Mouse (Mus musculus) midbrain, embryonic 15.5 days (tissue): ENCODE measurements at regions not wholly inside any gene's neighbourhood (a gene's known extent, or its start where the extent isn't known, plus 50 kb on each side); places are given as distances from the start of the nearest gene placed in this dataset.
A peak's percentile ranks its signal among the peaks of the same experiment; 100 is the strongest.
"Not testable (repeated sequence)": the region's sequence is repeated elsewhere in the genome, so short reads cannot be mapped to it uniquely, and the experiment has no call there.

Experiments
- ATAC-seq: fragments of 200-750 bp; cut with Nextera tagmentation; replicated peaks from 2 replicates; pipeline ENCODE4 v1.8.0; 2017; ENCODE audit warnings: moderate TSS enrichment
- H3K27ac ChIP-seq: fragments of 300-500 bp; sonication (generic); 2 replicates; pipeline ENCODE4 v1.5.1; 2015; ENCODE audit warnings: mild to moderate bottlenecking, inconsistent platforms
- H3K27me3 ChIP-seq: fragments of 300-500 bp; sonication (generic); replicated peaks from 2 replicates; pipeline ENCODE4 v1.6.1; 2015; ENCODE audit warnings: inconsistent platforms
- H3K36me3 ChIP-seq: fragments of 300-500 bp; sonication (generic); replicated peaks from 2 replicates; pipeline ENCODE4 v1.6.1; 2015; ENCODE audit warnings: inconsistent platforms
- H3K4me1 ChIP-seq: fragments of 300-500 bp; sonication (generic); 2 replicates; pipeline ENCODE4 v1.6.1; 2015; ENCODE audit warnings: inconsistent platforms
- H3K4me2 ChIP-seq: fragments of 300-500 bp; sonication (generic); 2 replicates; pipeline ENCODE4 v1.6.1; 2015; ENCODE audit warnings: inconsistent platforms, mild to moderate bottlenecking, moderate library complexity
- H3K4me3 ChIP-seq: fragments of 300-500 bp; sonication (generic); 2 replicates; pipeline ENCODE4 v1.5.1; 2015; ENCODE audit warnings: mild to moderate bottlenecking, inconsistent platforms
- H3K9ac ChIP-seq: fragments of 300-500 bp; sonication (generic); 2 replicates; pipeline ENCODE4 v1.6.1; 2015; ENCODE audit warnings: mild to moderate bottlenecking, inconsistent platforms
- H3K9me3 ChIP-seq: fragments of 300-500 bp; sonication (generic); 2 replicates; pipeline ENCODE4 v1.6.1; 2016; ENCODE audit warnings: inconsistent platforms
- WGBS: fragments of 180-500 bp; shearing (Covaris S2); methylation state at CpG from one replicate; pipeline ENCODE4 v1.1.7; 2015; ENCODE audit warnings: mixed read lengths; 5-methylcytosine and 5-hydroxymethylcytosine counted together

GRCm38 (mm10) chr10:15321480-15321879 lies 603.5 kb upstream of the Gje1 start:
- Histone ChIP-seq H3K27me3 (no peaks in the 10 kb centered on the region), H3K36me3 (no peaks in the 10 kb centered on the region), H3K4me2 (no peak overlapping the region), H3K27ac (no peak overlapping the region), H3K9me3 (no peaks in the 10 kb centered on the region), H3K4me1 (no peaks in the 10 kb centered on the region), H3K9ac (no peak overlapping the region), H3K4me3 (no peak overlapping the region)
- no peak for ATAC-seq

DNA sequence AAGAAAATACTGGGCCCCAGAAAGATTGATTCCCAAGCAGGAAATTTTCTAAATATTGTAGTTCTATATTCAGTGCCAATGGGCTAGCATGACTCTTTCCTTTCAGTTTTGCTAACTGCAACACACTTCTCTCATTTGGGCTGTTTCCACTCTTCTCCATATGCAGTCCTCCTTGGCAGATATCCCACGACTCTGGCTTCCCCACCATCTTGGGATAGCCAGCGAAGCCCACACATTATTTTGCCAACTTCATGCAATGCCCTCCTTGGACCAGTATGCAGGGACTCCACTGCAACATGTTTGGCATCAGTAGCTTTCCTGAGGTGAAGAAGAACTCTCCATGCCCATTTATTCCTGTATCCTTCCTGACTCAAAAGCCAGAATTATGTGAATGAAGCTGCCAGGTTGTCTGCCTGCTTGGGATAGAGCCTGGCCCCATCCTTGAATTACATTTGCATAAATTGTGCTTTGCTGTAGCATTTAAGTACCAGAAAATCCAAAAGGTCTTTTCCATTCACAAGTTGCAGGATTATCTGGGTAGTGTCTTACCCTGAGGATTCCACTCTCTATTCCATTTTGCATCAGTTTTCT lies 599.1 kb upstream of the Gje1 start:
- H3K4me3 ChIP-seq, result no peak overlapping the region
- H3K9me3 ChIP-seq, result no peaks in the 10 kb centered on the region
- H3K27ac ChIP-seq, result no peak overlapping the region
- no peaks in the 10 kb centered on the region for H3K27me3 ChIP-seq
- 83% methylated on average over 2 of the region's 2 CpGs for WGBS
- no peaks in the 10 kb centered on the region for H3K4me1 ChIP-seq
- H3K36me3 ChIP-seq, result no peaks in the 10 kb centered on the region
- no peak for ATAC-seq
- no peak overlapping the region for H3K9ac ChIP-seq
- H3K4me2 ChIP-seq, result no peak overlapping the region

DNA sequence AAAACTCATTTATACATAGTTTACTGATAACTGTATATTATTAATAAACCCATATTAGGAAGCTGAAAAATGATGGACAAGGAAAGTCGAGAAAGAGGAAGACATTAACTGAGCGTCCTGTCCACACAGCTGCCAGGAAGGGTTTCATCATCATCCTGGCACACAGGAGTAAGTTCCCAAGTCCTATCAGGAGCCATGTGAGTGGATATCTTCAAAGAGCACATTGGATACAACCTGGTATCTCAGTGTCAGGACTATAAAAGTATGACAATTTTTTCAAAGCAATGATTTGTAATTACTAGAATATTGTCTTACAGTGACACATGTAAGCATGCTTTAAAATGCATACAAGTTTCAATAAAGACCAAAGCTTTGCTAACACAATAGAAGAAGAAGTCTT lies 592.6 kb upstream of the Gje1 start:
- WGBS, result 91% methylated on average over 2 of the region's 2 CpGs
- H3K4me3 ChIP-seq, result no peak overlapping the region
- ATAC-seq, result no peak

GRCm38 (mm10) chr10:15305811-15306473 lies 587.9 kb upstream of the Gje1 start:
- H3K4me2 ChIP-seq, result no peak overlapping the region
- no peaks in the 10 kb centered on the region; the same call in 1 of the 2 replicates for H3K4me1 ChIP-seq
- no peak overlapping the region for H3K9ac ChIP-seq
- 85% methylated on average over 3 of the region's 3 CpGs for WGBS
- H3K4me3 ChIP-seq, result no peak overlapping the region
- no peaks in the 10 kb centered on the region for H3K9me3 ChIP-seq
- no peaks in the 10 kb centered on the region for H3K36me3 ChIP-seq
- ATAC-seq, result no peak
- H3K27ac ChIP-seq, result no peak overlapping the region
- no peaks in the 10 kb centered on the region for H3K27me3 ChIP-seq

More for the DNA sequence above, 592.6 kb upstream of the Gje1 start:
- H3K4me1 ChIP-seq, result no peaks in the 10 kb centered on the region
- no peak overlapping the region for H3K27ac ChIP-seq
- H3K9ac ChIP-seq, result no peak overlapping the region
- no peaks in the 10 kb centered on the region for H3K9me3 ChIP-seq
- no peaks in the 10 kb centered on the region for H3K36me3 ChIP-seq
- no peak overlapping the region for H3K4me2 ChIP-seq
- no peaks in the 10 kb centered on the region for H3K27me3 ChIP-seq

GRCm38 (mm10) chr10:15300199-15301085 lies 582.4 kb upstream of the Gje1 start:
- H3K4me3 ChIP-seq, result 0 out of 2 replicates have a peak overlapping the region, but pooled peaks have one; percentile 11
- H3K4me1 ChIP-seq, result peaks cover 9% of the 10 kb centered on the region
- H3K4me2 ChIP-seq, result peak overlapping the region; percentile 27
- no peak overlapping the region for H3K9ac ChIP-seq
- H3K27ac ChIP-seq, result peak overlapping the region; percentile 19; the same call in 1 of the 2 replicates
- 35% methylated on average over 8 of the region's 8 CpGs for WGBS
- no peaks in the 10 kb centered on the region for H3K9me3 ChIP-seq
- H3K36me3 ChIP-seq, result no peaks in the 10 kb centered on the region
- no peaks in the 10 kb centered on the region for H3K27me3 ChIP-seq
- peak; percentile 96 for ATAC-seq

GRCm38 (mm10) chr10:15299331-15300198 lies 581.6 kb upstream of the Gje1 start:
- no peaks in the 10 kb centered on the region for H3K27me3 ChIP-seq
- no peak overlapping the region for H3K9ac ChIP-seq
- H3K4me3 ChIP-seq, result 0 out of 2 replicates have a peak overlapping the region, but pooled peaks have one; percentile 11
- H3K4me2 ChIP-seq, result peak overlapping the region; percentile 27; the same call in 1 of the 2 replicates
- H3K4me1 ChIP-seq, result peaks cover 9% of the 10 kb centered on the region
- WGBS, result 26% methylated on average over 11 of the region's 11 CpGs
- no peak overlapping the region; the same call in 1 of the 2 replicates for H3K27ac ChIP-seq
- H3K36me3 ChIP-seq, result no peaks in the 10 kb centered on the region
- H3K9me3 ChIP-seq, result no peaks in the 10 kb centered on the region
- ATAC-seq, result peak; percentile 69

GRCm38 (mm10) chr10:15297257-15297656 lies 579.2 kb upstream of the Gje1 start:
- ATAC-seq, result no peak
- 92% methylated on average over 2 of the region's 2 CpGs for WGBS
- no peaks in the 10 kb centered on the region for H3K9me3 ChIP-seq
- H3K36me3 ChIP-seq, result no peaks in the 10 kb centered on the region
- H3K4me1 ChIP-seq, result peaks cover 9% of the 10 kb centered on the region
- H3K27ac ChIP-seq, result no peak overlapping the region
- no peaks in the 10 kb centered on the region for H3K27me3 ChIP-seq
- H3K9ac ChIP-seq, result no peak overlapping the region
- H3K4me3 ChIP-seq, result no peak overlapping the region
- H3K4me2 ChIP-seq, result no peak overlapping the region

DNA sequence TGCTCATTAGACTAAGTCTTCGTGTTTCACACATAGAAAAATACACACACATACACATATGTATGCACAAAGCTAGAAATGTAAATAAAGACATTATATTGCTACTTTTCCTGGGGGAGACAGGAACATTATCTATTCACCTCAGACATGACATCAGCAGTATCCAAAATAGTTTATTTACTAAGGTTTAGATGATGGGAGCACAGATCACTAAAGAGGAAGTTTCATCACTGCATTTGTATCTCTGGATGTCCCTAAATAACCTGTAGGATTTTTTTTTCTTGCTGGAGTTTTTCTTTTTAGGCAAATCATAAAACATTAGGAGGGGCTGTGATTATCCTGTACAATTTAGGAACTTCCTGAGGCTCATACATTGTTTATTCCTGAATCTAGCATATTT lies 576.1 kb upstream of the Gje1 start:
- H3K4me3 ChIP-seq, result no peak overlapping the region
- H3K4me2 ChIP-seq, result no peak overlapping the region
- no peaks in the 10 kb centered on the region for H3K27me3 ChIP-seq
- H3K4me1 ChIP-seq, result no peaks in the 10 kb centered on the region
- no peak overlapping the region for H3K9ac ChIP-seq
- WGBS, result 76% methylated on average over 1 of the region's 1 CpGs
- no peak for ATAC-seq
- no peaks in the 10 kb centered on the region for H3K9me3 ChIP-seq
- no peaks in the 10 kb centered on the region for H3K36me3 ChIP-seq
- H3K27ac ChIP-seq, result no peak overlapping the region

DNA sequence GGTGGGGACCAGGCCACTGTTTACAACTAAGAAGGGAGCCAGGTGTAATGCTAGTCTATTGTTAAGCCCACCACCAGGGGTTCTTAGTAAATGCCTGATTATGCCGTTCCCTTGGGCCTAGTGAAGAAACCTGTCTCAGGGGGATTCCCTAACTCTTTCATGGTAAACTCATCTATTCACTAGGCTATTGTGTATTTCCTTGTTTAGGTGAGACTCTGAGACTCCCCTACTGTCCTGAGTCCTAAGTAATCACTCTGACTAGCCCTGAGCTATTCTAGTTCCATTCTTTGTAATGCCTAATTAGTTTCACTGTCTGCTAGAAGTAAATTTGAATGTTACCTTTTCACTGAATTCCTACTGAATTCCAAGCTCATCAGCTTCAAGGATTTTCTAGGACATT lies 545.3 kb upstream of the Gje1 start:
- not testable (repeated sequence) for H3K9ac ChIP-seq, H3K9me3 ChIP-seq, ATAC-seq, H3K27ac ChIP-seq, H3K4me1 ChIP-seq, H3K4me2 ChIP-seq, H3K4me3 ChIP-seq, H3K36me3 ChIP-seq, H3K27me3 ChIP-seq
- WGBS, result 52% methylated on average over 1 of the region's 1 CpGs

GRCm38 (mm10) chr10:15262282-15262681 lies 544.3 kb upstream of the Gje1 start:
- H3K4me3 ChIP-seq, ATAC-seq, H3K9ac ChIP-seq, H3K4me2 ChIP-seq, H3K27ac ChIP-seq, H3K4me1 ChIP-seq, H3K36me3 ChIP-seq, H3K9me3 ChIP-seq, H3K27me3 ChIP-seq: not testable (repeated sequence)
- 90% methylated on average over 7 of the region's 7 CpGs for WGBS

GRCm38 (mm10) chr10:15249402-15250086 lies 531.5 kb upstream of the Gje1 start:
- Histone ChIP-seq H3K36me3 (no peaks in the 10 kb centered on the region), H3K4me2 (no peak overlapping the region), H3K4me3 (no peak overlapping the region), H3K9me3 (no peaks in the 10 kb centered on the region), H3K27ac (no peak overlapping the region), H3K27me3 (no peaks in the 10 kb centered on the region), H3K4me1 (no peaks in the 10 kb centered on the region), H3K9ac (no peak overlapping the region)
- 71% methylated on average over 2 of the region's 2 CpGs for WGBS
- ATAC-seq, result no peak
